Mouse (Mus musculus): ENCODE measurements around the gene Ctla4.

The Ctla4 gene

GRCm38 (mm10) chr1:60886981-60887380 lies at the start of gene Ctla4:
Ctla4 (plus strand) TSS chr1:60887000.
- DNase-seq: no peak

- DNase-seq: no peak
Observed at GRCm38 (mm10) chr1:60839161-60839560, 47.6 kb upstream of the Ctla4 start.

- no peak for DNase-seq
Observed at GRCm38 (mm10) chr1:60845318-60846060, 41.3 kb upstream of the Ctla4 start.

GRCm38 (mm10) chr1:60846616-60847275 lies 40.1 kb upstream of the Ctla4 start:
- DNase-seq: peak; percentile 31

GRCm38 (mm10) chr1:60849112-60849511 lies 37.7 kb upstream of the Ctla4 start:
- DNase-seq: no peak

- DNase-seq: no peak
Observed at GRCm38 (mm10) chr1:60849816-60850215, 37.0 kb upstream of the Ctla4 start.

- no peak for DNase-seq
Observed at GRCm38 (mm10) chr1:60851041-60851781, 35.6 kb upstream of the Ctla4 start.

- no peak for DNase-seq
Observed at GRCm38 (mm10) chr1:60852075-60852769, 34.6 kb upstream of the Ctla4 start.

- no peak for DNase-seq
Observed at GRCm38 (mm10) chr1:60852770-60853147, 34.0 kb upstream of the Ctla4 start.

- DNase-seq: no peak
Observed at GRCm38 (mm10) chr1:60853330-60853956, 33.4 kb upstream of the Ctla4 start.

- DNase-seq: no peak
Observed at GRCm38 (mm10) chr1:60853991-60854390, 32.8 kb upstream of the Ctla4 start.

GRCm38 (mm10) chr1:60857351-60858220 lies 29.2 kb upstream of the Ctla4 start:
- DNase-seq: no peak

- DNase-seq: no peak
Observed at GRCm38 (mm10) chr1:60859159-60859558, 27.6 kb upstream of the Ctla4 start.

GRCm38 (mm10) chr1:60859842-60860241 lies 27.0 kb upstream of the Ctla4 start:
- no peak for DNase-seq

GRCm38 (mm10) chr1:60860357-60860946 lies 26.3 kb upstream of the Ctla4 start:
- no peak for DNase-seq

- DNase-seq: peak; percentile 7
Observed at GRCm38 (mm10) chr1:60860955-60861354, 25.8 kb upstream of the Ctla4 start.

- DNase-seq: peak; percentile 16
Observed at GRCm38 (mm10) chr1:60861431-60861830, 25.4 kb upstream of the Ctla4 start.

GRCm38 (mm10) chr1:60862510-60862909 lies 24.3 kb upstream of the Ctla4 start:
- no peak for DNase-seq

- no peak for DNase-seq
Observed at GRCm38 (mm10) chr1:60862951-60863461, 23.8 kb upstream of the Ctla4 start.

- DNase-seq: no peak
Observed at GRCm38 (mm10) chr1:60863701-60864100, 23.1 kb upstream of the Ctla4 start.

GRCm38 (mm10) chr1:60865167-60865566 lies 21.6 kb upstream of the Ctla4 start:
- DNase-seq: no peak
